Mouse (Mus musculus) hindbrain, embryonic 15.5 days (tissue): Measurements from ENCODE around the gene Fam19a4. TPM values are rescaled to one million over a fixed set of nuclear protein-coding genes. Genes with fewer than 3 reads are reported as not detected.

Experiments used
- ATAC-seq: fragments of 200-750 bp; cut with Nextera tagmentation; 2 replicates; pipeline ENCODE4 v1.8.0; 2017; ENCODE audit warnings: low read depth, moderate number of reproducible peaks, moderate TSS enrichment; ENCODE audit not compliant: low FRiP score
- H3K27ac ChIP-seq: fragments of 300-500 bp; sonication (generic); replicated peaks from 2 replicates; pipeline ENCODE4 v1.5.1; 2015; ENCODE audit warnings: mild to moderate bottlenecking, inconsistent platforms
- H3K27me3 ChIP-seq: fragments of 300-500 bp; sonication (generic); 2 replicates; pipeline ENCODE4 v1.6.1; 2015; ENCODE audit warnings: control low read depth, inconsistent platforms
- H3K36me3 ChIP-seq: fragments of 300-500 bp; sonication (generic); 2 replicates; pipeline ENCODE4 v1.6.1; 2015; ENCODE audit warnings: control low read depth, inconsistent platforms
- H3K4me1 ChIP-seq: fragments of 300-500 bp; sonication (generic); replicated peaks from 2 replicates; pipeline ENCODE4 v1.6.1; 2015; ENCODE audit warnings: control low read depth, inconsistent platforms
- H3K4me2 ChIP-seq: fragments of 300-500 bp; sonication (generic); 2 replicates; pipeline ENCODE4 v1.6.1; 2015; ENCODE audit warnings: moderate library complexity, mild to moderate bottlenecking, inconsistent platforms
- H3K4me3 ChIP-seq: fragments of 300-500 bp; sonication (generic); 2 replicates; pipeline ENCODE4 v1.5.1; 2015; ENCODE audit warnings: mild to moderate bottlenecking, inconsistent platforms
- H3K9ac ChIP-seq: fragments of 300-500 bp; sonication (generic); 2 replicates; pipeline ENCODE4 v1.6.1; 2015; ENCODE audit warnings: inconsistent platforms
- H3K9me3 ChIP-seq: fragments of 300-500 bp; sonication (generic); 2 replicates; pipeline ENCODE4 v1.6.1; 2016; ENCODE audit warnings: control low read depth, inconsistent platforms
- WGBS: fragments of 180-500 bp; shearing (Covaris S2); methylation state at CpG from one replicate; pipeline ENCODE4 v1.1.7; 2015; 5-methylcytosine and 5-hydroxymethylcytosine counted together
- polyA plus RNA-seq: library from polyadenylated mRNA; unstranded; fragments of >200 nt; fragmentation: Nextera tagmentation; extraction: Ambion mirVana; gene quantifications from 2 replicates; pipeline ENCODE4 v1.2.1, GENCODE M21; 2015

Fam19a4 gene
- polyA plus RNA-seq, 1 experiment from 2014 or later: 3.0 TPM

DNA sequence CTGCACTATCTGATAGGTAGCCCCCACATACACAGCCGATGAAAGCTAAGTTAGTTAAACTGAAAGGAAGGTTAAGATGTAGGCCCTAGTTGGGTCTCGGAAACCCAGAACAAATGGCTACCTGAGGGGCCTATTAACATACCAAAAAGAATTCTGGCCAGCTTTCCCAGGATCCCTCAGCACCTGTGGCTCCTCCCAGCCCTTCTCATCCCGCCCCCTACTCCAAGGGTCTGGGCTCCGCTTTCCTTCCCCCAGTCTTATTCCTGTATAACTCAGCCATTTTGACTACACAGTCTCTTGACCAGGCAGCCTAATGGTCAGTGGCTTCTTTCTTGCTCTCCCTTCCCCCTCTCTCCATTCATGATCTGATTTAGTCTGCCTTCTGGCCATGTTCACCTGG lies 13.7 kb downstream of the Fam19a4 start:
- Histone ChIP-seq H3K27me3 (no peaks in the 10 kb centered on the region), H3K36me3 (no peaks in the 10 kb centered on the region), H3K4me2 (no peak overlapping the region), H3K4me3 (no peak overlapping the region), H3K27ac (no peak overlapping the region), H3K4me1 (no peaks in the 10 kb centered on the region), H3K9ac (no peak overlapping the region), H3K9me3 (no peaks in the 10 kb centered on the region)
- 83% methylated on average over 4 of the region's 4 CpGs for WGBS
- ATAC-seq: no peak

DNA sequence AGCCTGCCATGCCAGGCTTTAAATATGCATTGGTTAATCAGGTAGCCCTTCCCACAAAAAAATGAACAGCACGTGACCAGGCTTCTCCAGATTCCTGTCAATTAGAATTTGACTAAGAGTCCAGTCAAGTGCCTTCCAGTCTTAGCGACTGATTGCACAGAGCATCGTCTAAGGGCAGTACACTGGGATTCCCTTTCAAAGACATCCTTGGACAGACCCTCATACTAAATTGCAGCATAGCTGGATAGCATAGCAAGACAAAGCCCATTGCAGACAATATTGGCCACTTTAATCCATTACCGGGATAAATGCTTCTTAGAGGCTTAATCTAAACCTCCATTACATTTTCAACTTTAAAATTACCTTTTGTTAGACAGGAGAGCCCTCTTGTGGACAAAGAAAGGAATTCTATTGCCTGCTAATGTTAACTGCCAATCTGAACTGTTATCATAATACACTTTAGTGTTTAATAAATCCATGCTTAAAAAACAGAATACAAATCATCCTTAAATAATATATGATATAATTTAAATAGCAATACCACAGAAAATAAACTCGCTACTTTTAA lies 33.0 kb downstream of the Fam19a4 start:
- peaks cover 3% of the 10 kb centered on the region; the same call in 1 of the 2 replicates for H3K27me3 ChIP-seq
- no peaks in the 10 kb centered on the region for H3K36me3 ChIP-seq
- WGBS: 45% methylated on average over 5 of the region's 5 CpGs
- no peaks in the 10 kb centered on the region for H3K9me3 ChIP-seq
- H3K27ac ChIP-seq: no peak overlapping the region
- H3K9ac ChIP-seq: no peak overlapping the region
- H3K4me2 ChIP-seq: no peak overlapping the region
- ATAC-seq: no peak
- H3K4me3 ChIP-seq: no peak overlapping the region
- H3K4me1 ChIP-seq: 0 out of 2 replicates have a peak, but pooled peaks cover 3% of the 10 kb centered on the region

DNA sequence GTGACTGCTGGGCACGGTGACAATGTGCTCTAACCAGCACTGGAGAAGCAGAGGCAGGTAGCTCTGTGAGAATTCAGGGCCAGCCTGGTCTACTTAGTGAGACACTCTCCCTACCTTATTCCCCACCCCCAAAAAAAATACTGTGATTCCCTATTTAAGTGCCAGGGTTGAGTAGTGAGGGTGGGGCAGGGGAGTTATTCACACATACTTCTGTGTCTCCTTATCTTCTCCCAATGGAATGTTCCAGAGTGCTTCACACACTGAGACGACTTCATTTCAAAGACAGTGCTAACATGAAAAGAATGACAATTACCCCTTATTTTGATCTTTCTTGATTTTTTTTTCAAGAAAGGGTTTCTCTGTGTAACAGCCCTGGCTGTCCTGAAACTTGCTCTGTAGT lies 40.9 kb downstream of the Fam19a4 start:
- 74% methylated on average over 2 of the region's 2 CpGs for WGBS
- Histone ChIP-seq H3K27ac (no peak overlapping the region), H3K27me3 (no peaks in the 10 kb centered on the region), H3K36me3 (no peaks in the 10 kb centered on the region), H3K4me3 (no peak overlapping the region), H3K4me1 (no peaks in the 10 kb centered on the region), H3K9ac (no peak overlapping the region), H3K4me2 (no peak overlapping the region), H3K9me3 (no peaks in the 10 kb centered on the region)
- ATAC-seq: no peak

DNA sequence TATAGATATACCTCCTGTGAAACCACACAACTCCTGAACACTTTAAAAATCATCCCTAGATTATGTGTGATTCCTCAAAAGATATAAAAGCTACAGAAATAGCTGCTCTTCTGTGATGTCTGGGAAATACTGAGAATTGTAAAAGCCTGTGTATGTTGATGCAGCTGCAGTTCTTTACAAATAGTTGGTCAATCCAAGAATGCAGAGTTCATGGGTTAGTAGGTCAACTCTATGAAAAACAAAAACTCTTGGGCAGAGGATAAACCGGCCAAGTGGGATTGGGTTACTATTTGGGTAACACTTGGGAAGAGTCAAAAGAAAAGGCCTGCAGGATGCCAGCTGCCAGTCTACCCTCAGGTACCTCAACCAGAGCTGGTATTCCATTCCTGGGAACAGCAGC lies 43.5 kb downstream of the Fam19a4 start:
- Histone ChIP-seq H3K27ac (no peak overlapping the region), H3K4me2 (no peak overlapping the region), H3K9ac (no peak overlapping the region), H3K4me1 (no peaks in the 10 kb centered on the region), H3K9me3 (no peaks in the 10 kb centered on the region), H3K4me3 (no peak overlapping the region), H3K27me3 (no peaks in the 10 kb centered on the region), H3K36me3 (no peaks in the 10 kb centered on the region)
- ATAC-seq: no peak
- WGBS: 72% methylated on average over 1 of the region's 1 CpGs

DNA sequence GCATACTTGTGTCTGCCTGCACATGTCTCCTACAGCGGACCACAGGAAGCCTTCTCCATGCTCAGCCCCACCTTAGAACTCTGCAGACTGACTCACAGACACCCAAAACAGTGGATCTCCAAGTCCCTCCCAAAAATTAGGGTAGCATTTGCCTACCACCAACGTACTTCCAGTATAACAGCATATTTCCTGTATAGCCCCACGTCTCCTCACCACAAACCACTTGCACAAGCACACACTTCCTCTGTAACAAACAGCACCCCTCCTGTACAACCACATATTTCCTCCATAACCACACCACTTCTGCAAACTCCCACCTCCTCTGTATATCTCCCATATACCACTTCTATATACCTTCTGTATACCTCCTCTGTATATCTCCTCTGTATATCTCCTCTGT lies 44.2 kb downstream of the Fam19a4 start:
- H3K9ac ChIP-seq: no peak overlapping the region
- ATAC-seq: no peak

DNA sequence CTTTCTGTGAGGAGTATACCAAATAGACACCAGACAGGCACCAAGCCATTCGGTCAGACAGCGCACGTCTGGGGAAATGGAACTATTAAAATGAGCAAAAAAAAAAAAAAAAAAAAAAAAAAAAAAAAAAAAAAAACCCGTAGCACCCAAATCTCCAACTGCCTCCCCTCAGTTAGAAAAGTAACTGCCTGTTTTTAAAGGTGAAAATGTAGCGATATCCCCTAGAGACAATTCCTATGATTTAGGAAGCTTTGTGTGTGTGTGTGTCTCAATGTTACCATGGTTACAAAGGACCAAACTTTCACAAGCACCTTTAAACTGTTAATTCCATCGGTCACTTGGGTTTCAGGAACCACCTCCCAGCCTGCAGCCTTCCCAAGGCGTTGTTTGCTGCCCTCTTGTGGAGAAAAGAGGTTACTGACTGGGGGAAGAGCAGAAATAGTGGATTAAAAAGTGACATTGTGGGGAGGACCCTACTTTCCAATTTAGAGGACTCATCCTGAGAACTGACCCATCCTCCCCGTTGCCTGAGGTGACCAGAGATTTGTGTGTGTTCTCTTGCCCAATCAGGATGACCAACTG lies 53.6 kb downstream of the Fam19a4 start:
- WGBS: 46% methylated on average over 8 of the region's 8 CpGs
- ATAC-seq: no peak
- Histone ChIP-seq H3K9me3 (no peaks in the 10 kb centered on the region), H3K27me3 (peaks cover 4% of the 10 kb centered on the region; the same call in 1 of the 2 replicates), H3K4me2 (no peak overlapping the region), H3K36me3 (no peaks in the 10 kb centered on the region), H3K4me1 (no peaks in the 10 kb centered on the region), H3K27ac (no peak overlapping the region), H3K9ac (no peak overlapping the region), H3K4me3 (no peak overlapping the region)

More for the DNA sequence above, 44.2 kb downstream of the Fam19a4 start:
- H3K4me1 ChIP-seq: no peaks in the 10 kb centered on the region
- H3K4me2 ChIP-seq: no peak overlapping the region
- WGBS: 84% methylated on average over 3 of the region's 3 CpGs
- no peak overlapping the region for H3K4me3 ChIP-seq
- H3K27me3 ChIP-seq: no peaks in the 10 kb centered on the region
- H3K27ac ChIP-seq: no peak overlapping the region
- H3K36me3 ChIP-seq: no peaks in the 10 kb centered on the region
- H3K9me3 ChIP-seq: no peaks in the 10 kb centered on the region

DNA sequence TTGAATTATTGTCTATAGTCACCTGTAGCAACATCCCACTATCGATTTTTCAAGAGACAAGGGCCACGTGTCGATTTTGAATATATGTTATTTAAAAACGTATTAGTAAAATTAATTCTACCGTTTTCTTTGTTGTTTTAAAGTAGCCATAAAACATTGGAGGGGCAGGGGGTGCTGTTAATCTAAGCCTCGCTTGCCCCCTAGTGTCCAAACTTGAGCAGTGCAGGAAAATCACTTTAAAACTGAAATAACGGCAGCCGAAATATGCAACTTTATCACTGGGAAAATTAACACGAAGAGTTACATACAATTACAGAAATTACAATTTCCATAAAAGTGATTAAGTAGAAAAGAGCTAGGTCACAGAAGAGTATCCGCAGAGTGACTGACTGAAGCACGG lies 55.2 kb downstream of the Fam19a4 start:
- H3K27ac ChIP-seq: no peak overlapping the region
- no peak overlapping the region for H3K4me2 ChIP-seq
- WGBS: 20% methylated on average over 11 of the region's 11 CpGs
- no peaks in the 10 kb centered on the region for H3K9me3 ChIP-seq
- H3K9ac ChIP-seq: no peak overlapping the region
- ATAC-seq: no peak
- H3K36me3 ChIP-seq: no peaks in the 10 kb centered on the region
- peaks cover 4% of the 10 kb centered on the region; the same call in 1 of the 2 replicates for H3K27me3 ChIP-seq
- no peaks in the 10 kb centered on the region for H3K4me1 ChIP-seq
- no peak overlapping the region for H3K4me3 ChIP-seq

DNA sequence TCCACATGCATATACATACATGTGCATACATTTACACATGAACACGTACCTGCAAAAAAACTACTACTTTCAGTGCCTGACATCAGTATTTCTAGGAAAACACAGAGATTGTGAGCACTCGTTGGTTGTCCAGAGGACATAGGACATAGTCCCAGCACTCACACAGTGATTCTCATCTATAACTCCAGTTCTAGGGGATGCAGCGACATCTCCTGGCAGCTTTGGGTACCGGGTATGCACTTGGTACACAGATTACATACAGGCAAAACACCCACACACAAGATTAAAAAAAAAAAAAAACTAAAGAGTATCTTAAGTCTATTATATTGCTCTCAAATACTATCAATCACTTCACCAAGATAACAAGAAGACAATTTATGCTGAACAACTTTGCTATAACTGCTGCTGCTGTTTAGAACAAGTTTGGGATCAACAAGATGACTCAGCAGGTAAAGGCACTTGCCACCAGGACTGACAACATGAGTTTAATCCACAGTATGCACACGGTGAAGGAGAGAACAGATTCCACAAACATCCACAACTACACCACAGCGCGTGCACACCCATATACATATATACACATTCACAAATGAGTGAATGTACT lies 64.6 kb downstream of the Fam19a4 start:
- no peaks in the 10 kb centered on the region for H3K27me3 ChIP-seq
- no peak overlapping the region for H3K27ac ChIP-seq
- no peaks in the 10 kb centered on the region for H3K36me3 ChIP-seq
- no peaks in the 10 kb centered on the region for H3K4me1 ChIP-seq
- 93% methylated on average over 7 of the region's 7 CpGs for WGBS
- H3K9ac ChIP-seq: no peak overlapping the region
- H3K9me3 ChIP-seq: no peaks in the 10 kb centered on the region
- no peak overlapping the region for H3K4me2 ChIP-seq
- no peak for ATAC-seq
- no peak overlapping the region for H3K4me3 ChIP-seq

DNA sequence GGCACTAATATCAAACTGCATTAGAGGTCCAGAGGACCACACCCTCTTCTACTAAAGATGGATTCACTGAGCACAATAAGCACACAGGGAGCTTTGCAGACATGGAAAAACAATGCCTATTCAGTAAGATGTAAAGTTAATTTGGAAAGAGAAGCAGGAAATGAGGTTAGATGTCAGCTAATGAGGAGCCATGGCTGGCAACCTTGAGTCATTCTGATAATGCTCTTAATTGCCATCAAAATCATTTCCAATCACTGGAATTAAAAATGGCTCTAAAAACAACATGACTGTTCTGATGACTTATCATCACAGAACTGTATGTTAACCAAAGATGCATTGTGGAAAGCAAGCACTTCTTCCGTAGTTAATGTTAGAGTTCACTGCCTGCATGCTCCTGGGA lies 68.5 kb downstream of the Fam19a4 start:
- whole genome bisulfite sequencing: 68% methylated on average over 1 of the region's 1 CpGs
- no peak for ATAC-seq

DNA sequence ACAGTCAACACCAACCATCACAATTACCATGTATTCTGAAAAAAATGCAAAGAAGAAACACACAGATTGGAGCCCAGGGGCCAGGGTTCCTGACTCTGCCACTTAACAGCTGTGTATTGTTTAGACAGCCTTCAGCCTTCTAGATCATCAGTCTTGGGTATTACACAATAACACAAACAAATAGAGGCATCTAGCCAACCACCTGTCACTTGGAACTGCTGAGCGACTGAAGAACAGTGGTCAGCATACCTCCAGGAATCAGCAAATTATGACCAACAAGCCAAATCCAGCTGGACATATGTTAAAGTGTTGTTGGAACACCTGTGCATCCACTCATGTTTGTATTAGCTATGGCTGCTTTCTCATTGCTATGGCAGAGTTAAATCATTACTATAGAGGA lies 82.7 kb downstream of the Fam19a4 start:
- no peaks in the 10 kb centered on the region for H3K4me1 ChIP-seq
- no peaks in the 10 kb centered on the region for H3K9me3 ChIP-seq
- H3K4me3 ChIP-seq: no peak overlapping the region
- no peak overlapping the region for H3K4me2 ChIP-seq
- WGBS: 78% methylated on average over 1 of the region's 1 CpGs
- no peak overlapping the region for H3K9ac ChIP-seq
- H3K36me3 ChIP-seq: no peaks in the 10 kb centered on the region
- no peak overlapping the region for H3K27ac ChIP-seq
- no peaks in the 10 kb centered on the region for H3K27me3 ChIP-seq
- no peak for ATAC-seq

More for the DNA sequence above, 68.5 kb downstream of the Fam19a4 start:
- no peak overlapping the region for H3K9ac ChIP-seq
- H3K9me3 ChIP-seq: no peaks in the 10 kb centered on the region
- no peak overlapping the region for H3K27ac ChIP-seq
- H3K4me2 ChIP-seq: no peak overlapping the region
- H3K36me3 ChIP-seq: no peaks in the 10 kb centered on the region
- H3K4me3 ChIP-seq: no peak overlapping the region
- no peaks in the 10 kb centered on the region for H3K27me3 ChIP-seq
- H3K4me1 ChIP-seq: no peaks in the 10 kb centered on the region

DNA sequence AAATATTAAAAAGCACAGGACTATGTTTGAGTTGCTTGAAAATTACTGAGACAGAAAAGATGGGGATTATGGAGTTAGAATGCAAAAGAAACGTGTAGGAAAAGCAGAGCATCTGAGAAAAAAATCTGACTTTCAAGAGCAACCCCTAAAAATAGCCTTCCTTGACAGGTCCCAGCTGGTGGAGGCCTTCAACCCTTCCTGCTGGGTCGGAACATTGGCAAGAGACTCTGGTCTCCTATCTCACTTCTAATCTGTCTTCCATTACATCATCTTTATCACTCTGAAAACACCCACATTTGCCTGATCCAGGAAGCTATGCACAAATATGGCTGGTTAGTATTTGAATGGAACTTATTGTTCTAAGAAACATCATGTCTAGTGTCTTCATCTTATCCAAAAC lies 115.4 kb downstream of the Fam19a4 start:
- H3K9ac ChIP-seq: no peak overlapping the region
- no peak overlapping the region for H3K27ac ChIP-seq
- no peaks in the 10 kb centered on the region for H3K4me1 ChIP-seq
- H3K36me3 ChIP-seq: no peaks in the 10 kb centered on the region
- no peaks in the 10 kb centered on the region for H3K9me3 ChIP-seq
- WGBS: 67% methylated on average over 2 of the region's 2 CpGs
- ATAC-seq: no peak
- no peak overlapping the region for H3K4me3 ChIP-seq
- H3K27me3 ChIP-seq: no peaks in the 10 kb centered on the region
- no peak overlapping the region for H3K4me2 ChIP-seq

DNA sequence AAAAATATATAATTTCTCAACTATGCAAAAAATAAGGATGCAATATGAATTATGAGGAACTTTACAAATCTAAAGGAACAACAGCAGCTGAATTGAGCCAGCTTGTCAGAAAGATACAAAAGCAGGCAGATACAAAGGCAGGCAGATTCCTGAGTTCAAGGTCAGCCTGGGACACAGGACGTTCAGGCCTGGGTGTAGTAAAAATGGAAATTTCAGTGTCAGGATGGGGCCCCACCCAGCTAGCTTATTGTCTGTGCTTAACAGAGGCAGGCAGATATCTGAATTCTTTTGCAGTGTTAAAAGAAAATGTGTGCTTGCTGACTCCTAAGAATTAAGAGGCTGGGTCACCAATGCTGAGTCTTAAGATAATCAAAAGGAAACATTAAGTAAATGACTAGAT lies 124.4 kb downstream of the Fam19a4 start:
- Histone ChIP-seq H3K4me1 (no peaks in the 10 kb centered on the region), H3K4me2 (no peak overlapping the region), H3K27me3 (no peaks in the 10 kb centered on the region), H3K36me3 (no peaks in the 10 kb centered on the region), H3K4me3 (no peak overlapping the region), H3K9me3 (0 out of 2 replicates have a peak, but pooled peaks cover 3% of the 10 kb centered on the region), H3K9ac (no peak overlapping the region), H3K27ac (no peak overlapping the region)
- WGBS: 55% methylated on average over 1 of the region's 1 CpGs
- no peak for ATAC-seq
